Mouse (Mus musculus): ENCODE measurements around the gene Boll. TPM values are rescaled to one million over a fixed set of nuclear protein-coding genes. Genes with fewer than 3 reads are reported as not detected.

Gene Boll
- total RNA-seq, 1 experiment: 2.9 TPM

- no peaks in the 10 kb centered on the region for H3K36me3 ChIP-seq (ENCODE audit: control insufficient read depth, insufficient read depth, low read length, poor library complexity, severe bottlenecking)
- no peaks in the 10 kb centered on the region for H3K9me3 ChIP-seq (ENCODE audit: control insufficient read depth, insufficient read depth, low read depth, low read length)
- peaks cover 0 to 3% of the 10 kb centered on the region in 2 experiments; a peak in 2 of 4 replicates for H3K4me1 ChIP-seq (ENCODE audit: control insufficient read depth in 2 of 2, insufficient read depth in 2 of 2, low read length in 2 of 2, poor library complexity in 1 of 2)
- in situ Hi-C loops (cut with MboI; ENCODE audit: low sequenced_read_pairs in 2 of 2, unreplicated experiment in 2 of 2): no loop called here
- no peak overlapping the region for H3K4me3 ChIP-seq (ENCODE audit: insufficient read depth in 1 of 2, low read depth in 1 of 2, low read length in 2 of 2, poor library complexity in 1 of 2, severe bottlenecking in 1 of 2)
- H3K9ac ChIP-seq (ENCODE audit: insufficient read depth, low read depth, low read length, poor library complexity, severe bottlenecking): no peak overlapping the region
- H3K27ac ChIP-seq (ENCODE audit: insufficient read depth, low read depth, low read length, poor library complexity, severe bottlenecking): no peak overlapping the region
- no peak for TF ChIP-seq MAFK (IDR thresholded peaks at IDR 0.05; ENCODE audit: insufficient read depth, low read depth, low read length)
- no peak for TF ChIP-seq CHD2 (IDR thresholded peaks at IDR 0.05; ENCODE audit: low read depth, low read length)
- TF ChIP-seq ZC3H11A (IDR thresholded peaks at IDR 0.05; ENCODE audit: borderline replicate concordance, low read depth, low read length): no peak
- no peak for TF ChIP-seq ZNF384 (IDR thresholded peaks at IDR 0.05; ENCODE audit: low read depth, low read length)
- no peak for TF ChIP-seq HCFC1 (IDR thresholded peaks at IDR 0.05; ENCODE audit: borderline replicate concordance, insufficient read depth, low read length)
- DNase-seq (ENCODE audit: low read depth, low spot score): no peak
Observed at GRCm38 (mm10) chr1:55224111-55224510, 139.2 kb downstream of the Boll start.

- no peak for DNase-seq (ENCODE audit: low read depth, low spot score)
- H3K9me3 ChIP-seq (ENCODE audit: control insufficient read depth, insufficient read depth, low read depth, low read length): no peaks in the 10 kb centered on the region
- H3K4me1 ChIP-seq (ENCODE audit: control insufficient read depth in 2 of 2, insufficient read depth in 2 of 2, low read length in 2 of 2, poor library complexity in 1 of 2): peaks cover 0 to 3% of the 10 kb centered on the region in 2 experiments; a peak in 2 of 4 replicates
- in situ Hi-C loops (cut with MboI; ENCODE audit: low sequenced_read_pairs in 2 of 2, unreplicated experiment in 2 of 2): no loop called here
- no peak overlapping the region for H3K9ac ChIP-seq (ENCODE audit: insufficient read depth, low read depth, low read length, poor library complexity, severe bottlenecking)
- no peak overlapping the region for H3K4me3 ChIP-seq (ENCODE audit: insufficient read depth in 1 of 2, low read depth in 1 of 2, low read length in 2 of 2, poor library complexity in 1 of 2, severe bottlenecking in 1 of 2)
- H3K36me3 ChIP-seq (ENCODE audit: control insufficient read depth, insufficient read depth, low read length, poor library complexity, severe bottlenecking): no peaks in the 10 kb centered on the region
- TF ChIP-seq ZC3H11A (IDR thresholded peaks at IDR 0.05; ENCODE audit: borderline replicate concordance, low read depth, low read length) (no peak), MAFK (IDR thresholded peaks at IDR 0.05; ENCODE audit: insufficient read depth, low read depth, low read length) (no peak), CHD2 (IDR thresholded peaks at IDR 0.05; ENCODE audit: low read depth, low read length) (no peak), ZNF384 (IDR thresholded peaks at IDR 0.05; ENCODE audit: low read depth, low read length) (no peak), HCFC1 (IDR thresholded peaks at IDR 0.05; ENCODE audit: borderline replicate concordance, insufficient read depth, low read length) (no peak)
- H3K27ac ChIP-seq (ENCODE audit: insufficient read depth, low read depth, low read length, poor library complexity, severe bottlenecking): no peak overlapping the region
Observed at GRCm38 (mm10) chr1:55223026-55223425, 140.2 kb downstream of the Boll start.

- in situ Hi-C loops (cut with MboI; ENCODE audit: low sequenced_read_pairs in 2 of 2, unreplicated experiment in 2 of 2): no loop called here
- DNase-seq (ENCODE audit: low read depth, low spot score): no peak
Observed at GRCm38 (mm10) chr1:55221352-55221751, 141.9 kb downstream of the Boll start.

GRCm38 (mm10) chr1:55217191-55217590 lies 146.1 kb downstream of the Boll start:
- H3K9ac ChIP-seq (ENCODE audit: insufficient read depth, low read depth, low read length, poor library complexity, severe bottlenecking): no peak overlapping the region
- DNase-seq (ENCODE audit: low read depth, low spot score): no peak
- H3K36me3 ChIP-seq (ENCODE audit: control insufficient read depth, insufficient read depth, low read length, poor library complexity, severe bottlenecking): no peaks in the 10 kb centered on the region
- no peak overlapping the region for H3K27ac ChIP-seq (ENCODE audit: insufficient read depth, low read depth, low read length, poor library complexity, severe bottlenecking)
- H3K4me3 ChIP-seq (ENCODE audit: insufficient read depth in 1 of 2, low read depth in 1 of 2, low read length in 2 of 2, poor library complexity in 1 of 2, severe bottlenecking in 1 of 2): no peak overlapping the region
- TF ChIP-seq MAFK (IDR thresholded peaks at IDR 0.05; ENCODE audit: insufficient read depth, low read depth, low read length) (no peak), CHD2 (IDR thresholded peaks at IDR 0.05; ENCODE audit: low read depth, low read length) (no peak), ZC3H11A (IDR thresholded peaks at IDR 0.05; ENCODE audit: borderline replicate concordance, low read depth, low read length) (no peak), HCFC1 (IDR thresholded peaks at IDR 0.05; ENCODE audit: borderline replicate concordance, insufficient read depth, low read length) (no peak), ZNF384 (IDR thresholded peaks at IDR 0.05; ENCODE audit: low read depth, low read length) (no peak)
- H3K4me1 ChIP-seq (ENCODE audit: control insufficient read depth in 2 of 2, insufficient read depth in 2 of 2, low read length in 2 of 2, poor library complexity in 1 of 2): peaks cover 0 to 8% of the 10 kb centered on the region in 2 experiments; a peak in 2 of 4 replicates
- in situ Hi-C loops (cut with MboI; ENCODE audit: low sequenced_read_pairs in 2 of 2, unreplicated experiment in 2 of 2): no loop called here
- H3K9me3 ChIP-seq (ENCODE audit: control insufficient read depth, insufficient read depth, low read depth, low read length): no peaks in the 10 kb centered on the region

More at GRCm38 (mm10) chr1:55221352-55221751, 141.9 kb downstream of the Boll start:
- no peak for TF ChIP-seq ZNF384 (IDR thresholded peaks at IDR 0.05; ENCODE audit: low read depth, low read length)
- peaks cover 0 to 2% of the 10 kb centered on the region in 2 experiments; a peak in 1 of 4 replicates for H3K4me1 ChIP-seq (ENCODE audit: control insufficient read depth in 2 of 2, insufficient read depth in 2 of 2, low read length in 2 of 2, poor library complexity in 1 of 2)
- H3K4me3 ChIP-seq (ENCODE audit: insufficient read depth in 1 of 2, low read depth in 1 of 2, low read length in 2 of 2, poor library complexity in 1 of 2, severe bottlenecking in 1 of 2): no peak overlapping the region
- no peak overlapping the region for H3K27ac ChIP-seq (ENCODE audit: insufficient read depth, low read depth, low read length, poor library complexity, severe bottlenecking)
- H3K9ac ChIP-seq (ENCODE audit: insufficient read depth, low read depth, low read length, poor library complexity, severe bottlenecking): no peak overlapping the region
- H3K9me3 ChIP-seq (ENCODE audit: control insufficient read depth, insufficient read depth, low read depth, low read length): no peaks in the 10 kb centered on the region
- H3K36me3 ChIP-seq (ENCODE audit: control insufficient read depth, insufficient read depth, low read length, poor library complexity, severe bottlenecking): no peaks in the 10 kb centered on the region

- H3K9ac ChIP-seq (ENCODE audit: insufficient read depth, low read depth, low read length, poor library complexity, severe bottlenecking): no peak overlapping the region
- H3K4me3 ChIP-seq (ENCODE audit: insufficient read depth in 1 of 2, low read depth in 1 of 2, low read length in 2 of 2, poor library complexity in 1 of 2, severe bottlenecking in 1 of 2): no peak overlapping the region
- in situ Hi-C loops (cut with MboI; ENCODE audit: low sequenced_read_pairs in 2 of 2, unreplicated experiment in 2 of 2): no loop called here
- H3K36me3 ChIP-seq (ENCODE audit: control insufficient read depth, insufficient read depth, low read length, poor library complexity, severe bottlenecking): no peaks in the 10 kb centered on the region
- no peak for DNase-seq (ENCODE audit: low read depth, low spot score)
- TF ChIP-seq HCFC1 (IDR thresholded peaks at IDR 0.05; ENCODE audit: borderline replicate concordance, insufficient read depth, low read length) (no peak), ZNF384 (IDR thresholded peaks at IDR 0.05; ENCODE audit: low read depth, low read length) (no peak), ZC3H11A (IDR thresholded peaks at IDR 0.05; ENCODE audit: borderline replicate concordance, low read depth, low read length) (no peak), MAFK (IDR thresholded peaks at IDR 0.05; ENCODE audit: insufficient read depth, low read depth, low read length) (no peak), CHD2 (IDR thresholded peaks at IDR 0.05; ENCODE audit: low read depth, low read length) (no peak)
- H3K4me1 ChIP-seq (ENCODE audit: control insufficient read depth in 2 of 2, insufficient read depth in 2 of 2, low read length in 2 of 2, poor library complexity in 1 of 2): peaks cover 0 to 17% of the 10 kb centered on the region in 2 experiments; a peak in 2 of 4 replicates
- no peak overlapping the region for H3K27ac ChIP-seq (ENCODE audit: insufficient read depth, low read depth, low read length, poor library complexity, severe bottlenecking)
- H3K9me3 ChIP-seq (ENCODE audit: control insufficient read depth, insufficient read depth, low read depth, low read length): no peaks in the 10 kb centered on the region
Observed at GRCm38 (mm10) chr1:55215185-55215813, 148.0 kb downstream of the Boll start.
